Mouse (Mus musculus): ENCODE data around the gene Zfp94. TPM values are rescaled to one million over a fixed set of nuclear protein-coding genes. Genes with fewer than 3 reads are reported as not detected.

The Zfp94 gene
- polyA plus RNA-seq, 1 experiment from 2014 or later, result 14.3 TPM

DNA sequence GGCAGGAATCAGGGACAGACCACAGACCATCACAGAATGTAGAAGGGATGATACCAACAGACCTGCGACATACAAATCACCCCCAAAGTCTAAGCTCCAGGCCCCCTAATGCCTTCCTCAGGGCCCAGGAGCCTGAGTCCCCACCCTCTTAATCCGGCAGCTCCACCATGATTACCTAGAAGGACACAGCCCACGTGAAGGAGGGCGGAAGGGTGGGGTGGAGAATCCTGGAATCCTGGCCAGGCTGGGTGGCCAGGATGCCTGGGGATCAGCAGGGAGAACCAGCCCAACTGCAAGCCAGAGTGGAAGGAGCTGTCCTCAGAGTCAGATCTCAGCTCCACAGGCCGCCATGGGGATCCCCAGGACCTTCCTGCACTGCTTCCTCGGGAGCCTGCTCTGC lies 32.4 kb upstream of the Zfp94 start, which contains the start of gene Lypd5:
Lypd5 (plus strand) TSS at position 301 of the 400 bp plus-strand sequence.
- WGBS, result 41% methylated on average over 6 of the region's 6 CpGs

DNA sequence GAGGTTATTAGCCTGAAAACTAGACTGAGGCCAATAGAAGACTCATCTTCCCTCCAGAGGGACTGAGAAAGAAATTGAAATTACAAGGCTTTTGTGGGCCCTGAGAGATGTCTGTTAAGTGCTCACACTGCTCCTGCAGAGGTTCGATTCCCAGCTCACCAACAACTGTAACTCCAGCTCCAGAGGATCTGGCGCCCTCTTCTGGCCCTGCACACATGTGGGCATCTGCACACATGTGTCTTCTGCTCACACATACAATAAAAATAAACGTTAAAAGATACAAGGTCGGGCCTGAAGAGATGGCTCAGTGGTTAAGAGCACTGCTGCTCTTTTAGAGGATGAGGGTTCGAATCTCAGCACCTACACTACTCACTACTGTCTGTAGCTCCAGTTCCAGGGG lies 30.0 kb upstream of the Zfp94 start:
- H3K36me3 ChIP-seq (ENCODE audit: control insufficient read depth, insufficient read depth, low read length), result no peaks in the 10 kb centered on the region
- H3K27ac ChIP-seq (ENCODE audit: low read depth, low read length), result no peak overlapping the region
- H3K4me3 ChIP-seq (ENCODE audit: low read depth, low read length), result no peak overlapping the region
- H3K4me1 ChIP-seq (ENCODE audit: control insufficient read depth, insufficient read depth, low read length), result no peaks in the 10 kb centered on the region
- WGBS, result 67% methylated on average over 5 of the region's 5 CpGs
- no peak overlapping the region for H3K9ac ChIP-seq (ENCODE audit: low read length)
- ATAC-seq (ENCODE audit: low FRiP score), result no peak
- no peaks in the 10 kb centered on the region for H3K9me3 ChIP-seq (ENCODE audit: control insufficient read depth, low read length)
- H3K4me2 ChIP-seq, result no peak overlapping the region
- no peak for DNase-seq (ENCODE audit: low spot score, missing footprints)
- H3K27me3 ChIP-seq (ENCODE audit: control insufficient read depth, insufficient read depth, low read length), result no peaks in the 10 kb centered on the region

More for the DNA sequence above, 32.4 kb upstream of the Zfp94 start, which contains the start of gene Lypd5:
- Histone ChIP-seq H3K4me1 (ENCODE audit: control insufficient read depth, insufficient read depth, low read length) (no peaks in the 10 kb centered on the region), H3K4me2 (no peak within 1 kb of the TSS), H3K27me3 (ENCODE audit: control insufficient read depth, insufficient read depth, low read length) (no peaks in the 10 kb centered on the region), H3K9me3 (ENCODE audit: control insufficient read depth, low read length) (no peaks in the 10 kb centered on the region), H3K27ac (ENCODE audit: low read depth, low read length) (no peak within 1 kb of the TSS), H3K36me3 (ENCODE audit: control insufficient read depth, insufficient read depth, low read length) (no peaks in the 10 kb centered on the region), H3K4me3 (ENCODE audit: low read depth, low read length) (no peak within 1 kb of the TSS), H3K9ac (ENCODE audit: low read length) (no peak within 1 kb of the TSS)
- DNase-seq (ENCODE audit: low spot score, missing footprints), result no peak
- no peak for ATAC-seq (ENCODE audit: low FRiP score)

DNA sequence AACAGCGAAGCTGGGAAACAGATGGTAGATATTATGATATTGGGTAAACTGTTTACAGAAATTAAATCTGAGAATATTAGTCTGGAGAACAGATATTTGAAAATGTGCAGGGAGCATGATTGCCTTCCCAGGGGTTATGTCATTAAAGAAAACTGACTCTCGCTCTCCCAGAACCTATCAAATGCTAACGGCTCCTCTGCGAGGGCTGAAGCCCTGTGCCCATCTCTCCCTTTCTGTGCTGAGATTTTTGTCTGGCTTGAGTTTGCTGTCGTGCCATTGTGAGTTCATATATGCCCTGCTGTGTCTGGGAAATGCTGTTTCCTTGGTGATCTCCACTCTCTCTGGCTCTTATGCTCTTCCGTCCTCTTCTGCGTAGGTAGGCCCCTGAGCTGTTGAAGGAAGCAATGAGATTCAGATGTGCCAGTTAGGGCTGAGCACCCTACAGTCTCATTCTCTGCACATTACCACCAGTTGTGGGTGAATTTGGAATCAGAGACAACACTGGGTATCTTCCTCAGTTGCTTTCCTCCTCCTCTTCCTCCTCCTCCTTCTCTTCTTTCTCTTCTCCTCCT lies 27.3 kb upstream of the Zfp94 start:
- H3K36me3 ChIP-seq (ENCODE audit: control insufficient read depth, insufficient read depth, low read length), result no peaks in the 10 kb centered on the region
- 74% methylated on average over 7 of the region's 7 CpGs for WGBS
- ATAC-seq (ENCODE audit: low FRiP score), result no peak

DNA sequence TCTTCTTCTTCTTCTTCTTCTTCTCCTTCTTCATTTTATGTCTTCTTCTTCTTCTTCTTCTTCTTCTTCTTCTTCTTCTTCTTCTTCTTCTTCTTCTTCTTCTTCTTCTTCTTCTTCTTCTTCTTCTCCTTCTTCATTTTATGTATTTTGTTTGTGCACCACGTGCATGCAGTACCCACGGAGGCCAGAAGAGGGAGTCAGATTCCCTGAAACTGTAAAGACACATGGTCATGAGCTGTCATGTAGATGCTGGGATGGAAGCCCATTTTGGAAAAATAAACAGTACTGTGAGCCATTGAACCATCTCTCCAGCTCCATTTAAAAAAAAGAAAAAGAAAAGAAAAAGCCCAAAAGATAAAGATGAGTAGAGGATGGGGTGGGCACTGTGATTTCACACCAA lies 21.8 kb upstream of the Zfp94 start:
- Histone ChIP-seq H3K4me1 (ENCODE audit: control insufficient read depth, insufficient read depth, low read length) (no peaks in the 10 kb centered on the region), H3K27me3 (ENCODE audit: control insufficient read depth, insufficient read depth, low read length) (peaks cover 2% of the 10 kb centered on the region; the same call in 1 of the 2 replicates), H3K4me3 (ENCODE audit: low read depth, low read length) (no peak overlapping the region), H3K9me3 (ENCODE audit: control insufficient read depth, low read length) (no peaks in the 10 kb centered on the region; the same call in 1 of the 2 replicates), H3K9ac (ENCODE audit: low read length) (no peak overlapping the region), H3K36me3 (ENCODE audit: control insufficient read depth, insufficient read depth, low read length) (no peaks in the 10 kb centered on the region), H3K4me2 (no peak overlapping the region), H3K27ac (ENCODE audit: low read depth, low read length) (no peak overlapping the region)
- ATAC-seq (ENCODE audit: low FRiP score), result no peak
- no peak for DNase-seq (ENCODE audit: low spot score, missing footprints)
- 39% methylated on average over 2 of the region's 2 CpGs for WGBS

More for the DNA sequence above, 27.3 kb upstream of the Zfp94 start:
- H3K27ac ChIP-seq (ENCODE audit: low read depth, low read length), result no peak overlapping the region
- H3K4me3 ChIP-seq (ENCODE audit: low read depth, low read length), result no peak overlapping the region
- no peak for DNase-seq (ENCODE audit: low spot score, missing footprints)
- H3K4me2 ChIP-seq, result no peak overlapping the region
- no peaks in the 10 kb centered on the region for H3K4me1 ChIP-seq (ENCODE audit: control insufficient read depth, insufficient read depth, low read length)
- no peaks in the 10 kb centered on the region; the same call in 1 of the 2 replicates for H3K9me3 ChIP-seq (ENCODE audit: control insufficient read depth, low read length)
- no peak overlapping the region for H3K9ac ChIP-seq (ENCODE audit: low read length)
- no peaks in the 10 kb centered on the region for H3K27me3 ChIP-seq (ENCODE audit: control insufficient read depth, insufficient read depth, low read length)

DNA sequence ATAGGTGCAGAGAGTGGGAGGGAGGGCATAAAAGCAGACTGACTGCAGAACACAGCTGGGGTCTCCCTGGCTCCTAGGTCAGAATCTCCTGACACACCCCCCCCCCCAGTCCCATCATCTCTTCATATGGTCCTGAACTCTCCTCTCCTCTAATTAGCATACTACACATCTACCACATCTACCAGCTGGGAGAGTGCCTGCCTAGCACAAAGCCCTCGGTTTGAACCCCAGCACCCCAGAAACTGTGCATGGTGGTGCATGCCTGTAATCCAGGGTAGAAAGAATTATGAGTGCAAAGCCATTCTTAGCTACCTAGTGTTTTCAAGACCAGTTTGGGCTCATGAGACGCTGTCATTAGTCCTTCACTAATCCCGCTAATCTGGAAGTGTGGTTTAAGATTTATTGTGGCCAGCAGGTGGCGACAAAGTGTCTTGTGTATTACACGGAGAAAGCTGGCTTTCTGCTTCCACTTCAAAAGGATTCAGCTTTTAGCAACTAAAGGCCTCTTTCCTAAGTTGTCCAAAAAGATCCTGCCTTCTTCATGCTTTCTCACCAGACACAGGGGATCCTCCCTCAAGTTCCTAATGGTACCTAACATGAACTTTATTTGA lies 19.3 kb upstream of the Zfp94 start:
- 11% methylated on average over 5 of the region's 5 CpGs for WGBS
- DNase-seq (ENCODE audit: low spot score, missing footprints), result peak; percentile 93
- Histone ChIP-seq H3K4me3 (ENCODE audit: low read depth, low read length) (no peak overlapping the region), H3K9ac (ENCODE audit: low read length) (no peak overlapping the region), H3K4me1 (ENCODE audit: control insufficient read depth, insufficient read depth, low read length) (no peaks in the 10 kb centered on the region), H3K27ac (ENCODE audit: low read depth, low read length) (no peak overlapping the region), H3K27me3 (ENCODE audit: control insufficient read depth, insufficient read depth, low read length) (peaks cover 2% of the 10 kb centered on the region; the same call in 1 of the 2 replicates), H3K36me3 (ENCODE audit: control insufficient read depth, insufficient read depth, low read length) (no peaks in the 10 kb centered on the region), H3K4me2 (no peak overlapping the region), H3K9me3 (ENCODE audit: control insufficient read depth, low read length) (no peaks in the 10 kb centered on the region; the same call in 1 of the 2 replicates)
- ATAC-seq (ENCODE audit: low FRiP score), result peak; percentile 46; the same call in 1 of the 2 replicates

DNA sequence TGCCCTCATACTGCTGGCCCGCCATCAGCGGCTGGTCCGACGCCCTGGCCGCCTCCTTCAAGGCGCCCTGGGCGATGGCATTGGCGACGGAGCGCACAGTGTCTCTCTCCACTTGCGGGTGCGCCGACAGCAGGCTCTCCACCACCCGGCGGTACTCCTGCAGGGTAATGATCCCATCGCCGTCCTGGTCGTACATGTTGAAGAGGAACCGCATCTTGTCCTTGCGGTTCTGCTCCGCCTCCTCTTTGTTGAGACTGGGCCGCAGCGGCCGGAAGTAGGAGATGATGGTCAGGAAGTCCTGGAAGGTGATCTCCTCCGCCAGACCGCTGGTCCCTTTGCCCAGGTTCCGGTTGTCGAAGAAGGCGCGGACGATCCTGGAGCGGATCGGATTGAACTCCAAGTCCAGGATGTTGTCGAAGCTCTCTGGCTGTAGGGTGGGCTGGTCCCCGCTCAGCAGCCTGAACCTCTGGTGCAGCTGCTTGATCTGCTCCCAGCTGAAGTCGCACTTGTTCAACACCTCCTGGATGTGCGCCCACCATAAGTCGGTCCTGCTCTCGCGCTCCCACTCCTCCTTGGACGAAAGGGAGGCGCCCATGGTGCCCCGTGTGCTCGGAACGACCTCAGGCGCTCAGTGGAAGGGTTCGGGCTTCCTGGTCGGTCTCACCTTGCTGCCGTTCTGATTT lies 17.0 kb upstream of the Zfp94 start, which contains the start of gene Tescl:
Tescl (minus strand) TSS at position 633 of the 683 bp plus-strand sequence.
- no peak for DNase-seq (ENCODE audit: low spot score, missing footprints)
- no peak for ATAC-seq (ENCODE audit: low FRiP score)
- 49% methylated on average over 49 of the region's 49 CpGs for WGBS
- Histone ChIP-seq H3K9ac (ENCODE audit: low read length) (no peak within 1 kb of the TSS), H3K4me2 (no peak within 1 kb of the TSS), H3K9me3 (ENCODE audit: control insufficient read depth, low read length) (no peaks in the 10 kb centered on the region; the same call in 1 of the 2 replicates), H3K4me1 (ENCODE audit: control insufficient read depth, insufficient read depth, low read length) (no peaks in the 10 kb centered on the region), H3K4me3 (ENCODE audit: low read depth, low read length) (no peak within 1 kb of the TSS), H3K36me3 (ENCODE audit: control insufficient read depth, insufficient read depth, low read length) (no peaks in the 10 kb centered on the region), H3K27me3 (ENCODE audit: control insufficient read depth, insufficient read depth, low read length) (peaks cover 2% of the 10 kb centered on the region; the same call in 1 of the 2 replicates), H3K27ac (ENCODE audit: low read depth, low read length) (no peak within 1 kb of the TSS)

DNA sequence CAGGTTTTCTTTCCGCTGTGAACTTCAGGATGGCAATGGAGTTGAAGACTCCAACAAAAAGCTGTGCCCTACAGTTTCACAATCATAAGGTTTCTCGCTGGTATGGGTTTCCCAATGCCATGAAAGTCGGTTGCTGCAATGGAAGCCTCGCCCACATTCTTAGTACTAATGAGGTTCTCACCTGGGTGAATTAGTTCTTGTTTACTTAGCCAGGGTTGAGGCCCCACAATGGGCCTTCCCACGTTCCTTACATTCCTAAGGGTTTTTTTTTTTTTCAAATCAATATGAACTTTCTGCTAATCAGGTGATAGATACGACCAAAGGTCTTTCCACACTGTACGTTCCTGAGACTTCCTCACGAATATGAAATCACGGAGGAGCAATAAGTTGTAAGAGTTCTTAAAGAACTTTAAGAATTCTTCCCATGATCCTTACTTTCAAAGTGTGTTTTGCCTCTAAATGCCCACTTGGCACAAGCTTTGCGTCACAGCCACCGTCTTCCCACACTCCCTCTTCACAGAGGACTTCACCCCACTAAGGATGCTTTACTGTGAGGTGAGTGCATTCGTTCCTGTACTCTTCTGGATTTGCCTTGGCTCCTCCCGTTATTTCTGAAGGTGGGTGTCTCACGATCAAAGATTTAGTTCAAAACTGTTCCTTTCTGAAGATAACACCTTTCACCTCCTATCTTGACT lies 11.0 kb upstream of the Zfp94 start:
- Histone ChIP-seq H3K36me3 (ENCODE audit: control insufficient read depth, insufficient read depth, low read length) (no peaks in the 10 kb centered on the region), H3K27ac (ENCODE audit: low read depth, low read length) (no peak overlapping the region), H3K27me3 (ENCODE audit: control insufficient read depth, insufficient read depth, low read length) (no peaks in the 10 kb centered on the region), H3K9ac (ENCODE audit: low read length) (no peak overlapping the region), H3K4me2 (no peak overlapping the region), H3K4me3 (ENCODE audit: low read depth, low read length) (no peak overlapping the region), H3K4me1 (ENCODE audit: control insufficient read depth, insufficient read depth, low read length) (0 out of 2 replicates have a peak, but pooled peaks cover 4% of the 10 kb centered on the region), H3K9me3 (ENCODE audit: control insufficient read depth, low read length) (no peaks in the 10 kb centered on the region; the same call in 1 of the 2 replicates)
- 85% methylated on average over 14 of the region's 14 CpGs for WGBS
- DNase-seq (ENCODE audit: low spot score, missing footprints), result no peak
- ATAC-seq (ENCODE audit: low FRiP score), result no peak

DNA sequence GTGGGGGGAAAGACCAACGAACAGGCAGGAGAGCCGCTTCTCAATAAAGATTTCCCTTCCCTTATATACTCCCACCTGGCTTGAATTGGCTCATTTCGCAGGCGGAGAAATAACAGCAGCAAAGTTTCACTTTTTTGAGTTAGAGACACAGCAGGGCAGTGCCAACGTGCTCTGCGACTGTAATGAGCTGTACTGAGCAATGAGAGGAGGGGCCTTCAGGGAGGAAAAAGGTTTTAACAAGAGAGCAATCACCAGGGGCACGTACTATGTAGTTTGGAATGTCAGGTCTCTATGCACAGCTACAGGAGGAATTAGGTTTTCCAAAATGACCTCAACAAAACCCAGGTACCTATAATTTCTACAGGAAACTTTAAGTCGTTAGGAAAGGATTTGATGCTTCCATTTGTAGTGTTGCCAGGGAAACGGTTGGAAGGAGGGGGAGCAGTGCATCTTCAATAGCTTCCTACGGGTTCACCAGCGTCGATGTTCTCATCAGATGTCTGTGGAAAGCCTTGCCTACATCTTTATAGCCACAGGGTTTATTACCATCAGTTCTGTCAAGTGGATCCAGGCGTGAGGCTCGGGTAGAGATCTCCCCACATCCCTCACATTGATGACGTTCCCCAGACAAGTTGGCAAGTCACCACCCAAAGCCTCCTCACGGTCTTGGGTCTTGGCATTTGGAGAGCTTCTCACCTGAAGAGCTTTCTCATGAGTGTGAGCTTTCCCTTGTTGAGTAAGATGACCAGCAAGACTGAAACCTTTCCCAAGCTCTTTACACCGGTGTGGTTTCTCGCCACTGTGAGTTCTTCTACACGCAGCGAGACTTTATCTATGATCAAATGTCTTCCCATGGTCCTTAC lies 10.0 kb upstream of the Zfp94 start:
- no peaks in the 10 kb centered on the region; the same call in 1 of the 2 replicates for H3K9me3 ChIP-seq (ENCODE audit: control insufficient read depth, low read length)
- 46% methylated on average over 20 of the region's 20 CpGs for WGBS
- H3K27ac ChIP-seq (ENCODE audit: low read depth, low read length), result no peak overlapping the region
- peak overlapping the region; percentile 25 for H3K4me3 ChIP-seq (ENCODE audit: low read depth, low read length)
- H3K27me3 ChIP-seq (ENCODE audit: control insufficient read depth, insufficient read depth, low read length), result no peaks in the 10 kb centered on the region
- peak overlapping the region; percentile 43; the same call in 1 of the 2 replicates for H3K9ac ChIP-seq (ENCODE audit: low read length)
- DNase-seq (ENCODE audit: low spot score, missing footprints) (peak; percentile 90), ATAC-seq (ENCODE audit: low FRiP score) (peak; percentile 79; the same call in 1 of the 2 replicates)
- H3K4me2 ChIP-seq, result peak overlapping the region; percentile 45
- 0 out of 2 replicates have a peak, but pooled peaks cover 4% of the 10 kb centered on the region for H3K4me1 ChIP-seq (ENCODE audit: control insufficient read depth, insufficient read depth, low read length)
- H3K36me3 ChIP-seq (ENCODE audit: control insufficient read depth, insufficient read depth, low read length), result no peaks in the 10 kb centered on the region

Measured in midbrain, embryonic 11.5 days (tissue).